ENCODE assay signal across 8 mouse cellular contexts in genomic region chr6:35132806-35133205, GRCm38 (mm10). TPM values are rescaled to one million over a fixed set of nuclear protein-coding genes. Genes with fewer than 3 reads are reported as not detected.
DNase-seq lines count a peak whose midpoint lies in the region; ATAC-seq and TF ChIP-seq lines count a peak whose summit lies in the region.

No protein-coding gene starts in this region.

- ATAC-seq in forebrain, embryonic 16.5 days, result peak; percentile 2
- peak; percentile 12; the same call in 1 of the 2 replicates for ATAC-seq in neural tube, embryonic 15.5 days (ENCODE audit: low FRiP score)

- H3K4me2 ChIP-seq in forebrain, embryonic 16.5 days (ENCODE audit: low read length), result peak overlapping the region; percentile 93
- peak overlapping the region; percentile 87 for H3K4me2 ChIP-seq in neural tube, embryonic 15.5 days

- intact Hi-C loops in heart, postnatal 10 days (cut with DNase I), result loop anchor here (1.0 kb wide), 1 partner anchor 44 kb away; the partner anchor contains the start of gene Nup205

- no peak for TF ChIP-seq CTCF in liver, adult 2 months (IDR thresholded peaks at IDR 0.05; ENCODE audit: low read depth, low read length)

- peaks cover 16% of the 10 kb centered on the region for H3K4me1 ChIP-seq in forebrain, embryonic 16.5 days (replicated peaks; ENCODE audit: control insufficient read depth, insufficient read depth, low read length)
- H3K4me1 ChIP-seq in liver, adult 2 months (ENCODE audit: control insufficient read depth, insufficient read depth, low read length), result peaks cover 13% of the 10 kb centered on the region
- H3K4me1 ChIP-seq in neural tube, embryonic 15.5 days, result peaks cover 23% of the 10 kb centered on the region

- peak overlapping the region; percentile 92 for H3K27ac ChIP-seq in forebrain, embryonic 16.5 days (ENCODE audit: low read length)
- 0 out of 2 replicates have a peak overlapping the region, but pooled peaks have one; percentile 9 for H3K27ac ChIP-seq in liver, adult 2 months (replicated peaks; ENCODE audit: insufficient read depth, low read depth, low read length)
- H3K27ac ChIP-seq in neural tube, embryonic 15.5 days (replicated peaks), result peak overlapping the region; percentile 91

- peak overlapping the region; percentile 79 for H3K9ac ChIP-seq in forebrain, embryonic 16.5 days (replicated peaks; ENCODE audit: low read depth, low read length)
- peak overlapping the region; percentile 94 for H3K9ac ChIP-seq in liver, adult 2 months (ENCODE audit: low read depth, low read length)
- H3K9ac ChIP-seq in neural tube, embryonic 15.5 days (replicated peaks), result peak overlapping the region; percentile 74

- H3K27me3 ChIP-seq in forebrain, embryonic 16.5 days (replicated peaks; ENCODE audit: control insufficient read depth, insufficient read depth, low read length), result no peaks in the 10 kb centered on the region
- H3K27me3 ChIP-seq in liver, adult 2 months (ENCODE audit: control insufficient read depth, insufficient read depth, low read length), result no peaks in the 10 kb centered on the region
- no peaks in the 10 kb centered on the region for H3K27me3 ChIP-seq in neural tube, embryonic 15.5 days (replicated peaks)

- no peaks in the 10 kb centered on the region for H3K9me3 ChIP-seq in forebrain, embryonic 16.5 days (ENCODE audit: control insufficient read depth, low read length)
- H3K9me3 ChIP-seq in neural tube, embryonic 15.5 days (replicated peaks), result no peaks in the 10 kb centered on the region

- no peak for TF ChIP-seq POLR2A in liver, adult 2 months (IDR thresholded peaks at IDR 0.05; ENCODE audit: extremely low read depth, insufficient read depth, low read length)

- H3K4me3 ChIP-seq in forebrain, embryonic 16.5 days (replicated peaks; ENCODE audit: low read length), result peak overlapping the region; percentile 76
- peak overlapping the region; percentile 91 for H3K4me3 ChIP-seq in liver, adult 2 months (ENCODE audit: insufficient read depth, low read depth, low read length)
- H3K4me3 ChIP-seq in neural tube, embryonic 15.5 days (replicated peaks), result peak overlapping the region; percentile 83

- peak; percentile 95 for DNase-seq in heart, adult 11 months
- no peak for DNase-seq in heart, postnatal 10 days
- peak; percentile 41 for DNase-seq in 416B (ENCODE audit: low read depth)
- peak; percentile 19 for DNase-seq in R1 (ENCODE audit: low read depth, low spot score)
- DNase-seq in liver, adult 2 months (ENCODE audit: extremely low read depth, low read depth, low spot score), result no peak
- DNase-seq in kidney, adult 11 months, result no peak

- peaks cover 15% of the 10 kb centered on the region; the same call in 1 of the 2 replicates for H3K79me2 ChIP-seq in liver, adult 2 months (ENCODE audit: control insufficient read depth, insufficient read depth, low read length)

- no peaks in the 10 kb centered on the region for H3K36me3 ChIP-seq in forebrain, embryonic 16.5 days (ENCODE audit: control insufficient read depth, insufficient read depth)
- H3K36me3 ChIP-seq in liver, adult 2 months (ENCODE audit: control insufficient read depth, insufficient read depth, low read length), result no peaks in the 10 kb centered on the region
- no peaks in the 10 kb centered on the region for H3K36me3 ChIP-seq in neural tube, embryonic 15.5 days

- under 1% methylated on average over 11 of the region's 11 CpGs for WGBS in forebrain, embryonic 16.5 days
- 2% methylated on average over 11 of the region's 11 CpGs for WGBS in liver, adult 2 months
- WGBS in neural tube, embryonic 15.5 days, result under 1% methylated on average over 11 of the region's 11 CpGs

RNA-seq across cellular contexts. Expression of gene Cnot4, which starts 0.7 kb away (rescaled TPM):
- 10 to 100 TPM; 22.5 to 24.5 TPM for total RNA-seq in heart, postnatal 10 days (2021)
- 36.2 and 39.8 TPM in 2 replicates for polyA plus RNA-seq in forebrain, embryonic 16.5 days (2015; fragmentation: Nextera tagmentation; extraction: Ambion mirVana)
- total RNA-seq in liver, adult 2 months (2014; rRNA removed), result 8.1 and 8.5 TPM in 2 replicates
- 4.6 and 5.4 TPM in 2 replicates for polyA plus RNA-seq in liver, adult 2 months (2012; rRNA removed)
- 33.9 and 34.7 TPM in 2 replicates for polyA plus RNA-seq in neural tube, embryonic 15.5 days (2015; fragmentation: Nextera tagmentation; extraction: Ambion mirVana)

RNA-seq across cellular contexts. Expression of gene Nup205, which starts 44.4 kb away (rescaled TPM):
- 10 to 100 TPM; 24.2 to 27.3 TPM for total RNA-seq in heart, postnatal 10 days (2021)
- 34.6 and 37.8 TPM in 2 replicates for polyA plus RNA-seq in forebrain, embryonic 16.5 days (2015; fragmentation: Nextera tagmentation; extraction: Ambion mirVana)
- total RNA-seq in liver, adult 2 months (2014; rRNA removed), result 9.5 and 10.6 TPM in 2 replicates
- polyA plus RNA-seq in liver, adult 2 months (2012; rRNA removed), result 4.2 and 6.4 TPM in 2 replicates
- polyA plus RNA-seq in neural tube, embryonic 15.5 days (2015; fragmentation: Nextera tagmentation; extraction: Ambion mirVana), result 17.8 and 20.7 TPM in 2 replicates

Comparison
In these comparisons a context has a peak if more than half of its experiments do, and no peak if none do; other contexts are left out.
1. DNase-seq: peak in heart, adult 11 months (single experiment), 416B (single experiment) and R1 (single experiment); none in heart, postnatal 10 days (0 of 2), liver, adult 2 months (single experiment) and kidney, adult 11 months (single experiment).
2. H3K27ac ChIP-seq: peak in every context shown above with its lines; median percentile 92 in forebrain, embryonic 16.5 days; 91 in neural tube, embryonic 15.5 days; 9 in liver, adult 2 months.
3. Peak in every context shown above with its lines, with median percentiles within 50 percentile points of each other: H3K4me3 ChIP-seq and H3K9ac ChIP-seq.